Mouse (Mus musculus): Measurements from ENCODE around the gene Tmcc2. TPM values are rescaled to one million over a fixed set of nuclear protein-coding genes. Genes with fewer than 3 reads are reported as not detected.
A peak's percentile ranks its signal among the peaks of the same experiment; 100 is the strongest.

Gene Tmcc2
- polyA plus RNA-seq, 1 experiment from 2014 or later = 9.9 TPM

DNA sequence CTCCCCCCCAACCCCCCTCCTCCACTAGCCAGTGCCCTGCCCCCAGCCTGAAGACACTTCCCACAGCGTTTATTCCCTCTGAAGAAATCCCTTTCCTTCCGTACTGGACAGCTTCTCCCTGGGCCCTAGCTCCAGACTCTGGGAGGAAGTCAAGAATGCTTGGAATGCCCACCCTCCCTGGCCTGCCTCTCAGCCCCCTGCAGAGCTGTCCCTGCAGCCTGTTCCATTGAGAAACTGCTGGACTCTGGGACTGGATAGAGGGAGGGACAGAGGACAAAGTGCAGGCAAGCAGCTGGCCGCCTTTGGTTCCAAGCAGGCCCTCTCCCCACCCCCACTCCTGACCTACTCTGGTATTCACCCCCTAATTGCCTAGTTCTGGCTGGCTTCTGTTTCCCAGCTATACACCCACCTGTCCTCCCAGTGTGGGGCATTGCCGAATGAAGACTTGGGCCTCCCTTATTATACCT is 57.4 kb downstream of the Tmcc2 start:
- peak; percentile 61 for ATAC-seq (ENCODE audit: insufficient number of reproducible peaks, low FRiP score, low TSS enrichment, low read depth)
- H3K9me3 ChIP-seq = no peaks in the 10 kb centered on the region
- no peaks in the 10 kb centered on the region for H3K27me3 ChIP-seq
- peaks cover 23% of the 10 kb centered on the region for H3K4me1 ChIP-seq
- no peak overlapping the region for H3K9ac ChIP-seq
- 11% methylated on average over 4 of the region's 4 CpGs for WGBS
- no peak overlapping the region for H3K4me2 ChIP-seq
- no peaks in the 10 kb centered on the region for H3K36me3 ChIP-seq
- peak overlapping the region; percentile 51 for H3K27ac ChIP-seq
- no peak overlapping the region for H3K4me3 ChIP-seq

DNA sequence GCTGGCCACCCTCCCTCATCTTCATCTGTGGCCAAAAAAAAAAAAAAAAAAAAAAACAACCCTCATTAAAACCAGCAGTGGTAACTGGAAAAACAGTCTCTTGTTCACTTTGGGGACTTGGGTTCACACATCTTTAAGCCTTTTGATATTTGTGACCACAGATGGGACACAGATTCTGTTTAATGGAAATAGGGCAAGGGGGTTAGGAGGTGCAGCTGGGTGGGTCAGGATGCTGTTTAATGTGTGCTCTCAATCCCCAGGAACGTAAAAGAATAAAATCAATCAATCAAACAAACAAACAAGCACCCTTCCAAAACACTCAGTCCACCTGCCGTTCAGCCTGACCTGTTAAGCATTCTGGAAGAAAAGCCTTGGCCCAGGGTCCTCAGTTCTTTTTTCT is 57.9 kb downstream of the Tmcc2 start:
- no peak overlapping the region for H3K27ac ChIP-seq
- H3K4me1 ChIP-seq = peaks cover 23% of the 10 kb centered on the region

DNA sequence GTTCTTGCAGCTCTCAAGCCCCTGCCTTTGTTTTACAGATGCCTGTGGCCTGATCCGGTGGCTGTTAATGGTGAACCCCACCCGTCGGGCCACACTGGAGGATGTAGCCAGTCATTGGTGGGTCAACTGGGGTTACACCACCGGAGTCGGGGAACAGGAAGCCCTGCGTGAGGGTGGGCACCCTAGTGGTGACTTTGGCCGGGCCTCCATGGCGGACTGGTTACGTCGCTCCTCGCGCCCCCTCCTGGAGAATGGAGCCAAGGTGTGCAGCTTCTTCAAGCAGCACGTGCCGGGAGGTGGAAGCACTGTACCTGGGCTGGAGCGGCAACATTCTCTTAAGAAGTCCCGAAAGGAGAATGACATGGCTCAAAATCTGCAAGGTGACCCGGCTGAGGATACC is 59.8 kb downstream of the Tmcc2 start:
- ATAC-seq (ENCODE audit: insufficient number of reproducible peaks, low FRiP score, low TSS enrichment, low read depth) = no peak
- H3K4me1 ChIP-seq = peaks cover 28% of the 10 kb centered on the region

More for the DNA sequence above, 57.9 kb downstream of the Tmcc2 start:
- WGBS = 9% methylated on average over 2 of the region's 2 CpGs
- no peaks in the 10 kb centered on the region for H3K27me3 ChIP-seq
- no peaks in the 10 kb centered on the region for H3K9me3 ChIP-seq
- no peak overlapping the region for H3K9ac ChIP-seq
- no peak overlapping the region for H3K4me2 ChIP-seq
- no peak for ATAC-seq (ENCODE audit: insufficient number of reproducible peaks, low FRiP score, low TSS enrichment, low read depth)
- H3K4me3 ChIP-seq = no peak overlapping the region
- no peaks in the 10 kb centered on the region for H3K36me3 ChIP-seq

DNA sequence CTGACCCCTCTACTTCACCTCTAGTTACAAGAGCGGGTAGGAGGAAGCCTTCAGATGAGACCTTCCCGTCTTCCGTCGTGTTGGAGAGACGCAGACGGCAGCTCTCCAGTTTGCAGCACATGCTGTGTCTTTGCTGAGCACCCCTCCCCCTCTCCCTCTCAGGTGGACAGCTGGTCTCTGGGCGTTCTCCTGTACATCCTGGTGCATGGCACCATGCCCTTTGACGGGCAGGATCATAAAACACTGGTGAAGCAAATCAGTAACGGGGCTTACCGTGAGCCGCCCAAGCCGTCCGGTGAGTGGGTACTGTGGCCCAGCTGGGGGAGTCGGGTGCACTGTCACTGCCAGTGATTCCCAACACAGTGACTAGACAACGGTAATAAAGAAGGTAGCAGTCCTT is 60.7 kb downstream of the Tmcc2 start:
- no peaks in the 10 kb centered on the region for H3K9me3 ChIP-seq
- no peaks in the 10 kb centered on the region for H3K36me3 ChIP-seq
- no peaks in the 10 kb centered on the region for H3K27me3 ChIP-seq
- peaks cover 24% of the 10 kb centered on the region for H3K4me1 ChIP-seq
- no peak for ATAC-seq (ENCODE audit: insufficient number of reproducible peaks, low FRiP score, low TSS enrichment, low read depth)
- H3K9ac ChIP-seq = no peak overlapping the region
- H3K4me3 ChIP-seq = no peak overlapping the region
- H3K27ac ChIP-seq = no peak overlapping the region
- H3K4me2 ChIP-seq = no peak overlapping the region
- 79% methylated on average over 15 of the region's 15 CpGs for WGBS

More for the DNA sequence above, 59.8 kb downstream of the Tmcc2 start:
- Histone ChIP-seq H3K9me3 (no peaks in the 10 kb centered on the region), H3K4me2 (no peak overlapping the region), H3K27ac (no peak overlapping the region), H3K27me3 (no peaks in the 10 kb centered on the region), H3K36me3 (no peaks in the 10 kb centered on the region), H3K9ac (no peak overlapping the region), H3K4me3 (no peak overlapping the region)
- 89% methylated on average over 17 of the region's 17 CpGs for WGBS

DNA sequence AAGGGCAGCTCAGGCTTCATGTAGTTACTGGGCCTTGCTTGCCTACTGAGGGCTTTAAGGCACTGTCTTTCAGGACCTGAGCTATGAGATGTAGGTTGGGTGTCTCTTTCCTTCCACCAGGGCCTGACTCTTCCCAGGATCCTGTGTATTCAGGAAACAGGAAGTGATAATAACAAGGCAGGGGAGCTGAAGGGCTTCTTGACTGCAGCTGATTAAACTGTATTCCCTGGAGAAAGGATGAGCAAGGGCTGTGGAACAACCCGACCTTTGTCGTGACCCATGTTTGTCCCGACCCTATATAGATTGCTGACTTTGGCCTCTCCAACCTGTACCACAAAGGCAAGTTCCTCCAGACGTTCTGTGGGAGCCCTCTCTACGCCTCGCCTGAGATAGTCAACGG is 61.4 kb downstream of the Tmcc2 start:
- Histone ChIP-seq H3K4me3 (no peak overlapping the region), H3K27me3 (no peaks in the 10 kb centered on the region), H3K9me3 (no peaks in the 10 kb centered on the region), H3K27ac (no peak overlapping the region), H3K4me2 (no peak overlapping the region), H3K9ac (no peak overlapping the region), H3K36me3 (no peaks in the 10 kb centered on the region), H3K4me1 (peaks cover 18% of the 10 kb centered on the region)
- no peak for ATAC-seq (ENCODE audit: insufficient number of reproducible peaks, low FRiP score, low TSS enrichment, low read depth)
- WGBS = 79% methylated on average over 7 of the region's 7 CpGs

DNA sequence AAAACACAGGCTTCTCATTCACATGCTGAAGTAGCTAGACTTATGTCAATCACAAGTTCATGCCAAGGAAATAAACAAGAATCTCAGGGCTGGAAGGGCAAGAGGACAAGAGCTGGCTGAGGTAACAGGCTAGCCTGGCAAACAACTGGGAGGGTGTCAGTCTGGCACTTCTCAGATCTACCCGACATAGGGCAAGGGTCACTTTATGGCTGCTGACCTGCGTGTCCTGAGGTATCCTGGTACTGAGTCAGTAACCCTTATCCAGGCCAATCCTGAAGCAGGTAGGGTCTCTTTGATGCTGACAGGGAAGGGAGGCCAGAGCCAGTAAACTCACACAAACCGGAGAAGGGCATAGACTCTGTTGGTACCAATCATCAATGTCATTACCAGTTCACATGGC is 62.5 kb downstream of the Tmcc2 start:
- no peak overlapping the region for H3K4me2 ChIP-seq
- no peaks in the 10 kb centered on the region for H3K27me3 ChIP-seq
- H3K9me3 ChIP-seq = no peaks in the 10 kb centered on the region
- no peak overlapping the region for H3K27ac ChIP-seq
- ATAC-seq (ENCODE audit: insufficient number of reproducible peaks, low FRiP score, low TSS enrichment, low read depth) = no peak
- WGBS = 59% methylated on average over 3 of the region's 3 CpGs
- H3K36me3 ChIP-seq = no peaks in the 10 kb centered on the region
- peaks cover 10% of the 10 kb centered on the region for H3K4me1 ChIP-seq
- no peak overlapping the region for H3K9ac ChIP-seq
- H3K4me3 ChIP-seq = no peak overlapping the region

DNA sequence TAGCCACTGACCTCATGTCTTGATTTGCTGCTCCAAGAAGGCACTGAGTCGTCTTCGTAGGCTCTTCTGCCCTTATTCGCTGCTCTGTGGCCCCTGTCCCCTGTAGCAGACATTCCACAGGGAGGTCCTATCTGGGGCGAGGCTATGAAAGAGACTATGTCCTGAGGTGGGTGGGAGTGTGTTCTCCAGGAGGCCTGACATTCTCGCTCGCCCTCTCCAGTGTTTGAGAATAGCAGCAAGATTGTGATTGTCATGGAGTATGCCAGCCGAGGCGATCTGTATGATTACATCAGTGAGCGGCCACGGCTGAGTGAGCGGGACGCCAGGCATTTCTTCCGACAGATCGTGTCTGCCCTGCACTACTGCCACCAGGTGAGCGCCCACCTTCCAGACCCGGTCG is 63.6 kb downstream of the Tmcc2 start:
- ATAC-seq (ENCODE audit: insufficient number of reproducible peaks, low FRiP score, low TSS enrichment, low read depth) = no peak
- H3K4me3 ChIP-seq = no peak overlapping the region
- H3K36me3 ChIP-seq = no peaks in the 10 kb centered on the region
- no peak overlapping the region for H3K9ac ChIP-seq
- no peak overlapping the region for H3K4me2 ChIP-seq
- H3K4me1 ChIP-seq = peaks cover 11% of the 10 kb centered on the region; the same call in 1 of the 2 replicates
- H3K27me3 ChIP-seq = no peaks in the 10 kb centered on the region
- no peaks in the 10 kb centered on the region for H3K9me3 ChIP-seq
- 81% methylated on average over 17 of the region's 17 CpGs for WGBS
- no peak overlapping the region for H3K27ac ChIP-seq

DNA sequence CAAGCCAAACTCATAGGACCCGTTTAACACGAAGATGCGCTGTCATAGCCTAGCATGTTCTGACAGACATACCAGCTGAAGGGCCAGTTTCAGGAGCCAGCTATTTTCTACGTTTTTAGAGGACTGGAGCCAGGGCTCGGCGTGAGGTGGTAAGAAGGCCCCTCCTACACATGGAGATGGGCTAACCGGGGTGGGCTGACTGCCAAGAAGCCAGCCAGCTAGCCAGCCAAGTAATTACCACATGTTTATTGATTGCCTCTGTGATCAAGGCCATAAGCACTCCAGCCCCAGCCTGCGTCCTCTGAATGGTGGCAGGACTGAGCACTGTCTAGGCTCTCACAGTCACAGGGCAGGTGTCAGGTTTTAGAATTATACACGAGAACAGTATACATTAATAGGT is 64.3 kb downstream of the Tmcc2 start:
- Histone ChIP-seq H3K36me3 (no peaks in the 10 kb centered on the region), H3K9me3 (no peaks in the 10 kb centered on the region), H3K9ac (no peak overlapping the region), H3K4me3 (no peak overlapping the region), H3K4me2 (no peak overlapping the region), H3K4me1 (peaks cover 13% of the 10 kb centered on the region; the same call in 1 of the 2 replicates), H3K27me3 (no peaks in the 10 kb centered on the region), H3K27ac (no peak overlapping the region)
- no peak for ATAC-seq (ENCODE audit: insufficient number of reproducible peaks, low FRiP score, low TSS enrichment, low read depth)
- 36% methylated on average over 9 of the region's 9 CpGs for WGBS

DNA sequence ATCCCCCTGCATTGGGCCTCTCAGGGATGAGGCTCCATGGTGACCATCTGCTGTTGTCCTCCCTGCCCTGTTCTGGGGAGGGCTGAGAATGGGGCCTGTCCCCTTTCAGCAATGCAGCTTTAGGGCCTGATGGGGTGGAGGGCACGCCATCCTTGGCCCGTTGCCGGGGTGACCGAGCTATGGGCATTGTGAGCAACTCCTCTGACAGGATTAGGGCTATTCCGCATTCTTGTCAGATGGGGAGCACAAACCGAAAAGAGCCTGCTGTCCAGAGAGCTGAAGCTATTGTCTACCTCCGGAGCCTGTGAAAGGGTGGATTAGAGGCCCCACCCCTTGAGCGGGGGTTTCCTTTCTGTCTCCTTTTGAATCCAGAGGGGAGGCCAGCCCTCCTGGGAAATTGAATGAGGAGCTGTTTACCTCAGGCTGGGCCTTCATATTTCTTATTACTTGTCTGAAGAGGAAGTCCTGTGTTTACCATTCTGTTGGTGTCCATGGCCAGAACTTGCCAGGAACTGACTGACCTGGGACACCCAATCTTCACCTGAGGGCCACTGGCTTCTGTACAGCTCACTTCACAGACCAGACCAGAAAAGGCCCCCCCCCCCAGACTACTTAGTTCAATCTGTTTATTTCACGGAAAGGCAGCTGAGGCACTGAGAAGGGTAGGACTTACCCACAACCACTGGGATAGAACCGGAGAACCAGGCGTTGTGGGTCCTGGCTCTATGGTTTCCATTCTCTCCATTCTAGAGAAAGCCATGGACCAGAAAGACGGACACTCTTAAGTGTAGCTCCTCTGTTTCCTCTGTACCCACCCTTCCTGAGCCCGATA is 68.2 kb downstream of the Tmcc2 start:
- no peak for ATAC-seq (ENCODE audit: insufficient number of reproducible peaks, low FRiP score, low TSS enrichment, low read depth)
- no peak overlapping the region for H3K4me3 ChIP-seq
- no peak overlapping the region for H3K9ac ChIP-seq
- H3K9me3 ChIP-seq = no peaks in the 10 kb centered on the region
- no peaks in the 10 kb centered on the region for H3K36me3 ChIP-seq
- H3K27me3 ChIP-seq = no peaks in the 10 kb centered on the region
- 50% methylated on average over 13 of the region's 13 CpGs for WGBS
- peaks cover 29% of the 10 kb centered on the region for H3K4me1 ChIP-seq
- no peak overlapping the region for H3K27ac ChIP-seq
- H3K4me2 ChIP-seq = no peak overlapping the region

DNA sequence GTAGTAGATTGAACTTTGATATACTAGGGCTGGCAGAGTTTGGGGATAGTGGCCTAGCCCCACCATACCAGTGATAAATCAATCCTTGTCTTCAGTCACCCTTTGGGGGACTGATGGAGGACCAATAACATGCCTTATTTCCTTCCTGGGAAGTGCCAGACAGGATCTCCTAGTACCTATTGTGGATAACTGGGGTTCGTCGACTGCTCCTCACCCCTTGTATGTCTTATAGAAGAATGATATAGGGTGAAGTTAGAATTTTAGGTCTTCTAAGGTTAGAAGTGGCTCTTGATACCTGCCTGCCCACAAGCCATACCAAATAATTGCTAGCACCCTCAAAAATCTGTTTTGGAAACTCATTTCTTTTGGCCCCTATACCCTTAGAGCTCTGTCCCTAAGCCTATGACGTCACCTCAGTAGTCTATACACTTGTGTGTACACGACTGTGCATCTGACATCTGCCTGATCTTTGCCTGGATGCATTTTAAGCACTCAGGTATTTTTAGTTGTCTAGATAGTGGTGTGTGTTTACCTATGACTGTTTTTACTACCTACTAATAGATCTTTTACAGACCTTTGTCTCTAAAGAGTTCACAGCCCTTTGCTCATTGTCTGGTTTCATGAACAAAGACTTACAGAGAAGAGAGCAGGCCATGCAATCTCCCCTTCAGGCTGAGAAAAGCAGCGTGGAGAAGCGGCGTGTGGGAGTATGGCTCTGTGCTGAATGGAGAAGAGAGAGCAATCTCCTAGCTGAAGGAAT is 69.1 kb downstream of the Tmcc2 start:
- H3K9ac ChIP-seq = no peak overlapping the region
- no peak overlapping the region for H3K4me3 ChIP-seq
- H3K4me1 ChIP-seq = peaks cover 38% of the 10 kb centered on the region
- no peaks in the 10 kb centered on the region for H3K36me3 ChIP-seq
- no peak overlapping the region for H3K27ac ChIP-seq
- H3K4me2 ChIP-seq = no peak overlapping the region
- ATAC-seq (ENCODE audit: insufficient number of reproducible peaks, low FRiP score, low TSS enrichment, low read depth) = no peak
- 71% methylated on average over 7 of the region's 7 CpGs for WGBS
- H3K9me3 ChIP-seq = no peaks in the 10 kb centered on the region
- H3K27me3 ChIP-seq = peaks cover 5% of the 10 kb centered on the region

DNA sequence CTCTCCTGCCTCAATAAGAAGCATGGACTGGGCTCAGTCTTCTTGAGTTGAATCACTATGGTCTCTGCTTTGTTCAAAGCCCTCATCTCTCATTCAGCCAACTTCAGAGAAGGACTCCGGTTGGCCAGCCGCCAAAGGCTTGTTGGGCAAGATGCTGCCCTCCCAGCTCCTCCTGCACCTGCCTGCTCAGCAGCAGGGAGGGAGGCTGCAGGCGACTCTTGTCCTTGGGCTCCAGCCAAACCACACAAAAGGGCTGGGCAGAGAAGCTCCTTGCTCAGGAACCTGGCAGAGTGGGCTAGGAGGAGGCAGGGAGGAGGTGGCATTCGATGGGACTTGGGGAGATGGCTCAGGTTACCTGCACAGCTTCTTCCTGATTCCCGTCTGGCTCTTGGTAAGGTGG is 71.8 kb downstream of the Tmcc2 start:
- Histone ChIP-seq H3K27me3 (peaks cover 27% of the 10 kb centered on the region), H3K4me1 (peaks cover 43% of the 10 kb centered on the region), H3K27ac (no peak overlapping the region), H3K9ac (no peak overlapping the region), H3K36me3 (no peaks in the 10 kb centered on the region), H3K4me2 (no peak overlapping the region), H3K4me3 (no peak overlapping the region), H3K9me3 (no peaks in the 10 kb centered on the region)
- ATAC-seq (ENCODE audit: insufficient number of reproducible peaks, low FRiP score, low TSS enrichment, low read depth) = no peak
- 40% methylated on average over 5 of the region's 5 CpGs for WGBS
